Mouse (Mus musculus): Measurements from ENCODE around the gene Zfp94. TPM values are rescaled to one million over a fixed set of nuclear protein-coding genes. Genes with fewer than 3 reads are reported as not detected.

The Zfp94 gene
- polyA plus RNA-seq, 1 experiment from 2014 or later = 5.6 TPM

- peak; percentile 49; the same call in 1 of the 2 replicates for ATAC-seq (ENCODE audit: insufficient number of reproducible peaks, low FRiP score)
Observed at GRCm38 (mm10) chr7:24315726-24316566, 520 bp downstream of the Zfp94 start.

GRCm38 (mm10) chr7:24300771-24301282, 15.6 kb downstream of the Zfp94 start, which contains the start of gene Zfp61:
Zfp61 (minus strand) TSS chr7:24301232.
- Histone ChIP-seq H3K9me3 (replicated peaks) (no peaks in the 10 kb centered on the region), H3K9ac (peak within 1 kb of the TSS; percentile 51; the same call in 1 of the 2 replicates), H3K4me1 (replicated peaks) (peaks cover 11% of the 10 kb centered on the region), H3K4me3 (peak within 1 kb of the TSS; percentile 81), H3K4me2 (peak within 1 kb of the TSS; percentile 99), H3K27me3 (replicated peaks) (no peaks in the 10 kb centered on the region), H3K27ac (ENCODE audit: poor library complexity, severe bottlenecking) (no peak within 1 kb of the TSS; the same call in 1 of the 2 replicates), H3K36me3 (peaks cover 42% of the 10 kb centered on the region)
- ATAC-seq (ENCODE audit: insufficient number of reproducible peaks, low FRiP score) = peak; percentile 66; the same call in 1 of the 2 replicates
- under 1% methylated on average over 13 of the region's 13 CpGs for WGBS

More at GRCm38 (mm10) chr7:24315726-24316566, 520 bp downstream of the Zfp94 start:
- Histone ChIP-seq H3K36me3 (peaks cover 15% of the 10 kb centered on the region), H3K4me3 (peak overlapping the region; percentile 56), H3K4me2 (peak overlapping the region; percentile 80), H3K4me1 (replicated peaks) (peaks cover 6% of the 10 kb centered on the region; the same call in 1 of the 2 replicates), H3K9ac (peak overlapping the region; percentile 80), H3K27me3 (replicated peaks) (no peaks in the 10 kb centered on the region; the same call in 1 of the 2 replicates), H3K9me3 (replicated peaks) (no peaks in the 10 kb centered on the region), H3K27ac (ENCODE audit: poor library complexity, severe bottlenecking) (no peak overlapping the region)
- WGBS = 28% methylated on average over 29 of the region's 29 CpGs

GRCm38 (mm10) chr7:24299823-24300481, 16.5 kb downstream of the Zfp94 start:
- no peak for ATAC-seq (ENCODE audit: insufficient number of reproducible peaks, low FRiP score)
- Histone ChIP-seq H3K36me3 (peaks cover 49% of the 10 kb centered on the region), H3K27me3 (replicated peaks) (no peaks in the 10 kb centered on the region), H3K27ac (ENCODE audit: poor library complexity, severe bottlenecking) (peak overlapping the region; percentile 36; the same call in 1 of the 2 replicates), H3K4me3 (peak overlapping the region; percentile 81), H3K9ac (peak overlapping the region; percentile 72), H3K9me3 (replicated peaks) (no peaks in the 10 kb centered on the region), H3K4me2 (peak overlapping the region; percentile 99), H3K4me1 (replicated peaks) (peaks cover 11% of the 10 kb centered on the region)
- under 1% methylated on average over 18 of the region's 18 CpGs for WGBS

GRCm38 (mm10) chr7:24298973-24299708, 17.3 kb downstream of the Zfp94 start:
- Histone ChIP-seq H3K9me3 (replicated peaks) (no peaks in the 10 kb centered on the region), H3K9ac (peak overlapping the region; percentile 97), H3K27ac (ENCODE audit: poor library complexity, severe bottlenecking) (peak overlapping the region; percentile 73), H3K27me3 (replicated peaks) (no peaks in the 10 kb centered on the region), H3K4me1 (replicated peaks) (peaks cover 11% of the 10 kb centered on the region), H3K4me3 (peak overlapping the region; percentile 81), H3K4me2 (peak overlapping the region; percentile 99), H3K36me3 (peaks cover 53% of the 10 kb centered on the region)
- ATAC-seq (ENCODE audit: insufficient number of reproducible peaks, low FRiP score) = peak; percentile 90
- under 1% methylated on average over 45 of the region's 47 CpGs for WGBS

- ATAC-seq (ENCODE audit: insufficient number of reproducible peaks, low FRiP score) = no peak
- Histone ChIP-seq H3K27me3 (replicated peaks) (no peaks in the 10 kb centered on the region), H3K9ac (peak overlapping the region; percentile 97), H3K36me3 (peaks cover 58% of the 10 kb centered on the region), H3K27ac (ENCODE audit: poor library complexity, severe bottlenecking) (peak overlapping the region; percentile 73), H3K4me3 (peak overlapping the region; percentile 81), H3K4me2 (peak overlapping the region; percentile 99), H3K4me1 (replicated peaks) (peaks cover 11% of the 10 kb centered on the region), H3K9me3 (replicated peaks) (no peaks in the 10 kb centered on the region)
- WGBS = under 1% methylated on average over 11 of the region's 12 CpGs
Observed at GRCm38 (mm10) chr7:24298635-24298972, 17.9 kb downstream of the Zfp94 start.

GRCm38 (mm10) chr7:24297361-24298095, 18.9 kb downstream of the Zfp94 start:
- no peak overlapping the region for H3K27ac ChIP-seq (ENCODE audit: poor library complexity, severe bottlenecking)
- no peaks in the 10 kb centered on the region for H3K9me3 ChIP-seq (replicated peaks)
- peaks cover 11% of the 10 kb centered on the region for H3K4me1 ChIP-seq (replicated peaks)
- WGBS = 92% methylated on average over 15 of the region's 15 CpGs
- no peak for ATAC-seq (ENCODE audit: insufficient number of reproducible peaks, low FRiP score)
- H3K4me2 ChIP-seq = peak overlapping the region; percentile 99; the same call in 1 of the 2 replicates
- H3K27me3 ChIP-seq (replicated peaks) = no peaks in the 10 kb centered on the region
- no peak overlapping the region for H3K4me3 ChIP-seq
- H3K9ac ChIP-seq = no peak overlapping the region
- peaks cover 58% of the 10 kb centered on the region for H3K36me3 ChIP-seq

- WGBS = 92% methylated on average over 7 of the region's 7 CpGs
- Histone ChIP-seq H3K36me3 (peaks cover 60% of the 10 kb centered on the region), H3K9me3 (replicated peaks) (no peaks in the 10 kb centered on the region), H3K9ac (no peak overlapping the region), H3K4me1 (replicated peaks) (peaks cover 11% of the 10 kb centered on the region), H3K27me3 (replicated peaks) (no peaks in the 10 kb centered on the region), H3K4me2 (no peak overlapping the region), H3K27ac (ENCODE audit: poor library complexity, severe bottlenecking) (no peak overlapping the region), H3K4me3 (no peak overlapping the region)
- no peak for ATAC-seq (ENCODE audit: insufficient number of reproducible peaks, low FRiP score)
Observed at GRCm38 (mm10) chr7:24296386-24296785, 20.1 kb downstream of the Zfp94 start.

GRCm38 (mm10) chr7:24295376-24295775, 21.1 kb downstream of the Zfp94 start:
- Histone ChIP-seq H3K36me3 (peaks cover 70% of the 10 kb centered on the region), H3K9me3 (replicated peaks) (no peaks in the 10 kb centered on the region)
- ATAC-seq (ENCODE audit: insufficient number of reproducible peaks, low FRiP score) = no peak

GRCm38 (mm10) chr7:24294763-24295162, 21.7 kb downstream of the Zfp94 start:
- no peak overlapping the region for H3K27ac ChIP-seq (ENCODE audit: poor library complexity, severe bottlenecking)
- no peak overlapping the region for H3K9ac ChIP-seq
- no peak for ATAC-seq (ENCODE audit: insufficient number of reproducible peaks, low FRiP score)
- peaks cover 6% of the 10 kb centered on the region for H3K4me1 ChIP-seq (replicated peaks)
- H3K27me3 ChIP-seq (replicated peaks) = no peaks in the 10 kb centered on the region
- no peak overlapping the region for H3K4me2 ChIP-seq
- no peaks in the 10 kb centered on the region for H3K9me3 ChIP-seq (replicated peaks)
- no peak overlapping the region for H3K4me3 ChIP-seq
- H3K36me3 ChIP-seq = peaks cover 76% of the 10 kb centered on the region
- WGBS = 91% methylated on average over 4 of the region's 4 CpGs

More at GRCm38 (mm10) chr7:24295376-24295775, 21.1 kb downstream of the Zfp94 start:
- H3K27ac ChIP-seq (ENCODE audit: poor library complexity, severe bottlenecking) = no peak overlapping the region
- H3K9ac ChIP-seq = no peak overlapping the region
- H3K4me2 ChIP-seq = no peak overlapping the region
- H3K4me3 ChIP-seq = no peak overlapping the region
- 97% methylated on average over 7 of the region's 7 CpGs for WGBS
- no peaks in the 10 kb centered on the region for H3K27me3 ChIP-seq (replicated peaks)
- peaks cover 11% of the 10 kb centered on the region for H3K4me1 ChIP-seq (replicated peaks)
